12 mouse cellular contexts compared by ENCODE assay signal in the genomic region with DNA sequence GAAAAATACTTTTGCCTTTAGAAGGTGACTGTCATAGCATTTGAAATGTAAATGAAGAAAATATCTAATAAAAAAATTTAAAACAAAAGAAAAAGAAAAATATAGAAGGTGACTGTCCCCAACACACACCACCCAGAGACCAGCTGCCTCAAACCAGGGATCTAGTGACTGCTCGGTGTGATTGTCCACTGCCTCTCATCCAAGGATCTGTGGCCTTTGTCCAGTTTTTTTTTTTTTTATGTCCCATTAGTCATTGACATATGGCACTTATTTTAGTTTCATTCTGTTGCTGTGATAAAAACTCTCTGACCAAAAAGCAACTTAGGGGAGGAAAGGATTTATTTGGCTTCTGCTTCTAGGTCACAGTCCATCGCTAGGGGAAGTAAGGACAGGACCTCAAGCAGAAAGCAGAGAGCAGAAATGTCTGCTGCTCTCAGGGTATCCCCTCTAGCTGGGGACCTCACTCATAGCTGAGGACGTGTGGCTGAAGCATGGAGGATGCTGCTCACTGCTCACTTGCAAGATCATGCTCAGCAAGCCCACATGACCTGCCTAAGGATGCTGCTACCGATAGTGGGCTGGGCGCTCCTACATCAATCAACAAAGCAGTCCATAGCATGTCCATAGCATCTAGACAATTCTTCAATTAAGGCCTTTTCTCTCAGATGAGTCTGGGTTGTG.
"Had no signal": no experiment of that assay in that cellular context is flagged by ENCODE, and none has a peak within 500 bp of the region (broad histone marks: within the 10 kb centered on the region; RNA-seq: fewer than 3 reads in every experiment).

No protein-coding gene starts in this region.

- H3K27me3 ChIP-seq: liver, embryonic 15.5 days; midbrain, embryonic 15.5 days; neural tube, embryonic 12.5 days; stomach, embryonic 15.5 days had no signal

- H3K4me3 ChIP-seq: limb, embryonic 10.5 days; liver, embryonic 15.5 days; midbrain, embryonic 15.5 days; neural tube, embryonic 12.5 days; stomach, embryonic 15.5 days had no signal

- ATAC-seq: lung, postnatal 0 days; midbrain, embryonic 15.5 days had no signal

- H3K27ac ChIP-seq: limb, embryonic 10.5 days; liver, embryonic 15.5 days; midbrain, embryonic 15.5 days; neural tube, embryonic 12.5 days; stomach, embryonic 15.5 days had no signal

- H3K36me3 ChIP-seq: limb, embryonic 10.5 days; liver, embryonic 15.5 days; midbrain, embryonic 15.5 days; neural tube, embryonic 12.5 days; stomach, embryonic 15.5 days had no signal

- H3K4me1 ChIP-seq: limb, embryonic 10.5 days; liver, embryonic 15.5 days; midbrain, embryonic 15.5 days; neural tube, embryonic 12.5 days; stomach, embryonic 15.5 days had no signal

- DNase-seq: kidney, postnatal 10 days; kidney, postnatal 4 days; lung, adult 2 months; lung, postnatal 36 days; right cerebral cortex, postnatal 14 days; thymus, postnatal 36 days had no signal
